Mouse (Mus musculus): ENCODE results near the gene Topaz1.
"Not testable (repeated sequence)": the region's sequence is repeated elsewhere in the genome, so short reads cannot be mapped to it uniquely, and the experiment has no call there.

The Topaz1 gene

DNA sequence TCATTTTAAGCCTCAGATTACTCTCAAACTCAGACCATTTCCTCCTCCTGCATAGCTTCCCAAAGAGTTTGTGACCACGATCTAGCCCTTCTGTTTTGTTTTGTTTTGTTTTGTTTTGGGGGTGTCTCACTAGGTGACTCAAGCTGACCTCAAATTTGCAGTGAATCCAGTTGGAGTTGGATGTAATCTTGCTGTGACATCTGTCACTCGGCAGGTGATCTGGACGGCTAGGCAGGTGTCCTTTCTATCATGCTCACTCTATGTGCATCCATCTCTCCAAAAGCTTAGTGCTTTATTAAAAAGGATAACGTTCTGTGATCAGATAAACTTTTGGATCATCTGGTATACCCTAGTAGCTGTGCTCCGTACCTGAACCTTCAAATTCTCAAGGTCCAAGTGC is 65.2 kb downstream of the Topaz1 start:
- no peak for DNase-seq (ENCODE audit: low spot score)

DNA sequence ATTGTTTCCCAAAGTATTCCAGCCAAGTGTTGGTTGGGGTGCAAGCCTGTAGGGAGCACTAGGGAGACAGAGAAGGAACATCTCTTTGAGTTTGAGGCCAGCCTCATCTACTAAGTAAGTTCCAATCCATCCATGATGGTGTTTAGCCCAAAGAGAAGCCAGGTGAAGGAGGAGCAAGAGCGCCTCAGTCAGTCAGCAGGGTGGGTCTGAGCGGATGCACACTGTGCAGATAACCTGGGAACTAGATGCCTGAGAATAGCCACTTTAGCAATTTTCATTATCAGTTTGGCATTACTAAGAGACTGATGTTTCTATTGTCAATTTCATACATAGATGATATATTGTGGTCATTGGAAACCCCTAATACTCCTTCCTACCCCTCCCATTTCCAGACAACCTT is 67.6 kb downstream of the Topaz1 start:
- no peak for DNase-seq (ENCODE audit: low spot score)

DNA sequence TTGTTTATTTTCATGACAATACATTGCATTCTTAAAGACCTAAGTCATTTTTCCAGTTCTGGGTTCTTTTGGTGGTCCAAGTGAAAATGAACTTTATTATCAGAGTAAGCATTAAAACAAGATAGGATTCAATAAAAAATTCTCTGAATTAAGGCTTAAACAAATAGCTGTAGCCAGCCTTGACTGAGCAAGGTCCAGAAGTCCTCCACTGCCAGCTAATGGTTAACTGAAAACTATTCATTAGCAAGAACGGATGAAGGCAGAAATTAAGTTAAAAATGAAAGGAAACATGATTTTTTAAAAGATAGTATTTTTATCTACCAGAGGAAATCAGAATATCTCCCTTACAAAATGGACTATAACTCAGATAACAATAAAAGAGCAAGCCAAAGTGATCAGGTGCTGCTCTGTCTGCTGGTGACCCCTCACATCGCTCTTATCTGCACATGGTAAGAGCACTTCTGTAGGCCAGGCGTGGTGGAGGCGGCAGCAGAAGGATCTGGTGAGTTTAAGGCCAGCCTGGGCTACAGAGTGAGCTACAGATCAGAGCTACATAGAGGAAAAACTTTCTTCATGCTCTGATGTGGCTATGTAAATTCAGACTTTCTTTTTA is 68.2 kb downstream of the Topaz1 start:
- no peak for DNase-seq (ENCODE audit: low spot score)

DNA sequence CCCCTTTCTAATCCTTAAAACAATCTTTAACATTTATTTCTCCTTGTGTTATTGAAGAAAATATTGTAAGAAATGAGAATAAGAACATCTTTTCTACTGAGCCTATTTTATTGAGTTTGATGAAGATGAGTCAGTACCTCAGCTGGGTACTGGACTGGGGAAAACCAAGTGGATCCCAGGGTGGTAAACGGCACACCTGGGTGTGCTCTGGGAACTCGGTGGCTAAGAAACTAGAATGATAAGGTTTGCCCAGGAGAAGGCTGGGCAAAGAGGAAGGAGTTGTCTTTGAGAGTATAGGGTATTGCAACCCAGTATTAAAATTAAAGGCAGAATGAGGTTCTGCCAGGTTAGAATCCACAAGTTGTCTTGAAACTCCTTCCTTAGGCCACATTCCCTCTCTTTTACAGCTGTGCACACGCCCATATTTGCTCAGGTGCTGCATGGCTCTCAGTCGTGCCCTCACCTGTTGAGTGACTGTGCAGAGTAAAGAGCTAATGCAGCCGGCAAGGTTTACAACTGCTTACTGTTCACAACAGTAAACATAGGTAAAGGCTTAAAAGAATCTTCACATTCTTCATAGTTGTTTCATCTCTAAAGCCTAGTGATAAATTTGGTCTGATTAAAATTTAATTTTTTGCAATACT is 76.3 kb downstream of the Topaz1 start:
- no peak for DNase-seq (ENCODE audit: low spot score)

DNA sequence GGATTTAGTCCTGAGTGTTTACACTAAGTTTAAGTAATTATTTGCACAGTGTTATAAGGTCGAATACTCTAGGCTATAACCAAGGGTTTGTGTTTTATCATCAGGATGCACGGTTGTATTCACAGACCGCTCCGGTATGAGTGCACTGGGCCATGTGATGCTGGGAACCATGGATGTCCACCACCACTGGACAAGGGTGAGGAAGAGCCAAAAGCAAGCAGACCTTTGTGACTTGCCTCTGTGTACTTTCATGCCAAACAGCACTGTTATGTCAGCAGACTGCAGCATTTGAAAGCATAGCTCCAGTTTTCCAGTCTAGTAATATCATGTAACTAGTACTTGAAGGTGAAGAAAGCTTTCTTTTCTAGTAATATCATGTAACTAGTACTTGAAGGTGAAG is 79.6 kb downstream of the Topaz1 start:
- DNase-seq (ENCODE audit: low spot score): no peak

DNA sequence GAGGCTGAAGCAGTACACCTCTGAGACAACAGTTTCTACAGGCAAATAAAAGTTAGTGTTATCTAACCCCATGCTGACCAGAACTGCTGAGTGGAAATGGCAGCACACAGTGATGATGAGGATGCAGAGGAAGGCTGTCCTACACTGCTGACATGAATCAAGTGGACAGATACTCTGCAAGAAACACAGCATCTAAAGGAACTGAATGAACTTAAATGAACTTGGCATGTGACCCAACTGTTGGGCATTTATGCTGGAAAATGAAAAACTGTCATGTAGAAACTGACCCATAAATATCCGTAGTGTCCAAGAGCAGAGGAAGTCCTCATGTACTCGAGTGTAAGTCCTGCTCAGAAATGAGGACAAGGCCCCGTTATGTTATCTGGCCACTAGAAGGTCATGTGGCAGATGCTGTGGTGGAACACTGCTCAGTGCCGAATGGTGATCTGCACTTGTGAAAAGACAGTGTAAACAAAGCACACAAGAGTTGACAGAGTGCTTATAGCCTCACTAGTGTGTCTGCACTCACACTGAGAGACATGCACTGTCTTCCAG is 82.8 kb downstream of the Topaz1 start:
- DNase-seq (ENCODE audit: low spot score): no peak

DNA sequence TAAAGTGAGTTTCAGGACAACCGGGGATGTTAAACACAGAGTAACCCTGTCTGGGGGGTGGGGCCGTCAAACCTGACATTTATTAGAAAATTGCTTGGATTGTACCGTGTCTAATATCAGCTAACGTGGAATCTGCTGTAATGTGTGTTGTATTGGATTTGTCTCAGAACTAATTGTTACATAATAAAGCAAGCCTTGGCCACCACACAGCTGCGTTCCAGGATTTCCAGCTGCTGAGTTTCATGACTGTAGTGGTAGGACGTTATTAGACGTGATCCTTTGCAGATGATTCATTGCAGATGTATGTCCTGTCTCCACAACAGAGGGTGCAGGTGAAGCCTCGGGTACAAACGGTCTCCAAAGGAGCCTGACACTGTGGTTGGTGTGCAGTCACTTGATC is 89.0 kb downstream of the Topaz1 start:
- DNase-seq (ENCODE audit: low spot score): no peak

DNA sequence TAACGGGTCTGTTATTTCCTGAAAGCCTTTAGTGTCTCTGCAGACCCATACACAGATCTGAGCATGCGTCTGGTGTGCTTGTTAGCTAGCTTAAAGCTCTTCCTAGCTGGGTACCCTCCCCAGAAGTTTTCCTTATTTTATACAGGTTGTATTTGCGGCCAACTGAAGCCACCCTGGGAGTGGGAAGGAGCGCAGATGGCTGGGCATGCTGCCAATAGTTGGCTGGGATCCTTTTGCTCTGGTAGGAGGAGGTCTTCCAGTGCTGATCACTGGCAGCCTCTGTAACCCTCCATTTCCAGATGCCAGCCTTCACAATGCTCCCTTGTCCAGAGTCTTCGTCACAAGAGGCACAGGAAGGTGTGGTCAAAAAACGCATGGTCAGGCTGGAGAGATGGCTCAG is 89.6 kb downstream of the Topaz1 start:
- DNase-seq (ENCODE audit: low spot score): peak; percentile 35

DNA sequence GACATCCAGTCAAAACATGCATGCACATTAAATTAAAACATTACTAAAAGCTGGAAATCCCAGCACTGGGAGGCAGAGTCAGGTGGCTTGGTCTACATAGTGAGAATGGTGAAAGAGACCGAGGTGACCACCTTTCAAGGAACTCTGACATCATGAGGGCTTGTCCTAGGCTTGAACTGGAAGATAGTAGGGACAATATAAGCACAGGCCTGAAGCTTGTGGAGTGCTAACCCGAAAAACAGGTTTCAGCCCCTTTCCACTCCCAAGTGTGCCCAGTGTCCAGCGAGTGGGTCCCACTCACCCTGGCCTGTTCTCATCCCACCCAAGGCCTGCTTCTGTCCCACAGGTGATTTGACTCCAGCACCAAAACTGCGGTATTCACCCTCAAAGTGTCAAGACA is 90.1 kb downstream of the Topaz1 start:
- DNase-seq (ENCODE audit: low spot score): no peak

DNA sequence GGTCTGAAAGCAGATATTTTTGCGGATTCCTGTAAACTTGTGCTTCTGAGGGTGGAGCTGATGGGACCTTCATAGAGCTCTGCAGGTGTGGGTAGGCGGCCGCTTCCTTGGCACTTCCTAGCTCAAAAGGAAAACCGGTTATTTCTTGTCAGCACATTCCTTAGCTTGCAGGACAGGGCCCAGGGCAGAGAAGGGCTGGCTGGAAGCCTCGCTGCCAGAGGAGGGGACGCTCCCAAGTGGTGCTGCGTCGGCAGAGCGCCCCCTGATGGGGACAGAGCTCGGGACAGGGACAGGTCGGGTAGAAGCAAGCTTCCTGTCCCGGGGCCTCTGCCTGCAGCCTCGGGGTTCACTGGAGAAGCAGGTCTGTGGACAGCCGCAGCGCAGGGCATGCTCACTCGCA is 90.5 kb downstream of the Topaz1 start:
- no peak for DNase-seq (ENCODE audit: low spot score)

DNA sequence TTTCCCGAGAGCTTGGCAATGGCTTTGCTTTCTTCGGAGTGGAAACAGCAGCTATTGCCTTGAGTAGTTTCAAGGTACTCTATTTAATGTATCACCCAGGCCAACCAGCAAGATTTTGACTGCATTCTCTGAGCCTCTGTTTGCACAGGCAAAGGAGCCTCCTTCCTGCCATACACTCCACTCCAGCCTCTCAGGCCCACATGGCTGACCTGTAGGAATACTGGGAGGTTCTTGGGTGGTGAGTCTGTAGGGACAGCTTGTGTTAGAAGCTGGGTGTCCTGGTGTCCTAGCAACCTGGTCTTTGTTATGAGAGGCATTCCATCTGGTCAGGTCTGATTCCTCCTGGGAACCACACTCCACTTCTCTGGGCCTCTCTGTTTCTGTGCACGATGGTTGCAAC is 96.6 kb downstream of the Topaz1 start, which contains the start of gene Gm35549:
Gene Gm35549, minus strand, starts transcription at position 276 of the 400 bp plus-strand sequence.
- DNase-seq (ENCODE audit: low spot score): no peak

DNA sequence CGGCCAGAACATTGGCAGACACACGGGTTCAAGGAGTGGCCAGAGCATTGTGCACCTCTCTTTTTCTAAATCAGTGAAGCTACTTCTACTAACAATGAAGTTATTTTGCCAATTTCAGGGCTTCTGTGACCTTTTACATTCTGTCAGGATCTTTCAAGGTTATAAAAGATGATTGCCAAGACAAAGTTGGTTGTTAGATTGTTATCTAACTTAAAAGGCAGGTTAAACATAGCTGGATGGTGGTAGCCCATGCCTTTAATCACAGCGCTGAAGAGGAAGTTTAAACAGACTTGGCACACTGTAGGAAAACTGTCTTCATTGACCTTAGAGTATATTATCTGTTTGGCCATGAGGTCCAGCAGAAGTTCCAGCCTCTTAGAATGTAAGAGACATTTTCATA is 98.5 kb downstream of the Topaz1 start:
- DNase-seq (ENCODE audit: low spot score): no peak

DNA sequence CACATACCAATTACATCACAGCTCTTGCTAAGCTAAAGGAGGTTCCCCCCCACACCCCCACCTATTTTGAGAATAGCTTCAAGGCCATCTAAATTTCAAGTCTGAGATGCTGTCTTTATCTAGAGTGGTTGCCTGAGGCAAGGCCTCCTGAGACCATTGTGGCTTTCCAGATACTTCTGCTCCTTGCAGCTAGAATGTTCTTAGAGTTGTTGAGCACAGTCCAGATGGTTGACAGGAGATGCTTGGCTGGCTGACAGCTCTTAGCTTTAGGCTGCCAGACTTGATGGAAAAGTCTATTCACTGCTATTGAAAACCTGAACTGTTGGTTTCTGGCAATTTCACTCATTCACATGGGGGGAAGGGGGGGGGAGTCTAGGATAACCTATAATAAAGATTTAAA is 99.0 kb downstream of the Topaz1 start:
- peak; percentile 43 for DNase-seq (ENCODE audit: low spot score)

DNA sequence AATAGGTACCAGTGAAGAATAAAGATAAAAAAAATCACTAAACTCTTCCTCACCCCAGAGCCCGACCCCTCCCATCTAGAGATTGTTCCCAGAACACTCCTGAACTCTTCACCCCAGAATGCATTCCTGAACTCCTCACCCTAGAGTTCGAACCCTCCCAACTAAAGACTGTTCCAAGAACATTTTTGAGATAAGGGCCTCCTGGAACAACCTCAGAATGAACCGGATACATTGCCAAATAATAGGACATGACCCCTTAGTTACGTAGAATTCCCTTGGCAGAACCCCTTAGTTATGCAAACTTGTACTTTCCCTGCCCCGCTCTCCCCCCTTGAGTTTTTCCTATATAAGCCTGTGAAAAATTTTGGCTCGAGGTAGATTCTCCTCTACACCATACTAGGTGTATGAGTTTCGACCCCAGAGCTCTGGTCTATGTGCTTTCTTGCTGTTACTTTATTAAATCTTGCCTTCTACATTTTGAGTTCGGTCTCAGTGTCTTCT is 100.7 kb downstream of the Topaz1 start:
- DNase-seq (ENCODE audit: low spot score): not testable (repeated sequence)

All from layer of hippocampus, adult 9-10 months (tissue).